Mouse (Mus musculus): ENCODE measurements around the gene Sobp.

GRCm38 (mm10) chr10:43123422-43123821, 50.9 kb downstream of the Sobp start:
- no peak for TF ChIP-seq CTCF (conservative IDR thresholded peaks at IDR 0.05; ENCODE audit: low read length)
- TF ChIP-seq NANOG (IDR thresholded peaks at IDR 0.05; ENCODE audit: borderline replicate concordance, low read length): no peak
